In genomic region chr16:37911086-37911485, GRCm38 (mm10) we compare ENCODE assay signal across 24 mouse cellular contexts. TPM values are rescaled to one million over a fixed set of nuclear protein-coding genes. Genes with fewer than 3 reads are reported as not detected.
DNase-seq lines count a peak whose midpoint lies in the region; ATAC-seq and TF ChIP-seq lines count a peak whose summit lies in the region.
"Had no signal": no experiment of that assay in that cellular context is flagged by ENCODE, and none has a peak within 500 bp of the region (broad histone marks: within the 10 kb centered on the region; RNA-seq: fewer than 3 reads in every experiment).

No protein-coding gene starts in this region.

- no peak overlapping the region for H3K4me3 ChIP-seq in heart, embryonic 11.5 days (ENCODE audit: low read depth, low read length)
- H3K4me3 ChIP-seq in liver, adult 2 months (ENCODE audit: insufficient read depth, low read depth, low read length) = no peak overlapping the region
- H3K4me3 ChIP-seq in liver, embryonic 11.5 days (ENCODE audit: low read depth, low read length) = no peak overlapping the region

- H3K27me3 ChIP-seq in heart, embryonic 11.5 days (ENCODE audit: control insufficient read depth, insufficient read depth, low read length) = peaks cover 8% of the 10 kb centered on the region
- H3K27me3 ChIP-seq in liver, adult 2 months (ENCODE audit: control insufficient read depth, insufficient read depth, low read length) = peaks cover 3% of the 10 kb centered on the region
- H3K27me3 ChIP-seq in liver, embryonic 11.5 days (replicated peaks; ENCODE audit: control insufficient read depth, insufficient read depth, low read length) = peaks cover 14% of the 10 kb centered on the region
- H3K27me3 ChIP-seq: CH12.LX, Patski had no signal

- WGBS in heart, embryonic 11.5 days (ENCODE audit: insufficient replicate concordance) = 57% methylated on average over 1 of the region's 1 CpGs
- 5% methylated on average over 1 of the region's 1 CpGs for WGBS in liver, adult 2 months
- 78% methylated on average over 1 of the region's 1 CpGs for WGBS in liver, embryonic 11.5 days

- no peak for TF ChIP-seq CTCF in liver, adult 2 months (IDR thresholded peaks at IDR 0.05; ENCODE audit: low read depth, low read length)

- H3K4me2 ChIP-seq in heart, embryonic 11.5 days = no peak overlapping the region
- no peak overlapping the region for H3K4me2 ChIP-seq in liver, embryonic 11.5 days

- no peak overlapping the region for H3K27ac ChIP-seq in heart, embryonic 11.5 days (ENCODE audit: low read depth, low read length)
- no peak overlapping the region for H3K27ac ChIP-seq in liver, adult 2 months (replicated peaks; ENCODE audit: insufficient read depth, low read depth, low read length)
- H3K27ac ChIP-seq in liver, embryonic 11.5 days (ENCODE audit: low read depth, low read length) = no peak overlapping the region

- DNase-seq in heart, adult 11 months = peak; percentile 7
- DNase-seq in liver, adult 2 months (ENCODE audit: extremely low read depth, low read depth, low spot score) = peak; percentile 75
- DNase-seq in liver, embryonic 11.5 days (ENCODE audit: low spot score) = no peak
- peak; percentile 64 for DNase-seq in adipocyte (ENCODE audit: low spot score)
- DNase-seq in kidney, postnatal 10 days = no peak
- DNase-seq: adrenal gland, adult 2 months; adrenal gland, adult 8-10 months; adrenal gland, postnatal 10 days; adrenal gland, postnatal 14 days; adrenal gland, postnatal 25 days; adrenal gland, postnatal 36 days; B cell, adult 2 months; cerebellum, adult 11 months; cerebellum, adult 11-12 months; cerebellum, adult 18-20 months; cerebellum, adult 2 months had no signal

- H3K79me2 ChIP-seq in liver, adult 2 months (ENCODE audit: control insufficient read depth, insufficient read depth, low read length) = no peaks in the 10 kb centered on the region

- H3K9me3 ChIP-seq in heart, embryonic 11.5 days (replicated peaks; ENCODE audit: control insufficient read depth, low read length) = no peaks in the 10 kb centered on the region
- no peaks in the 10 kb centered on the region for H3K9me3 ChIP-seq in liver, embryonic 11.5 days (ENCODE audit: control insufficient read depth, low read length)
- H3K9me3 ChIP-seq: G1E had no signal

- H3K9ac ChIP-seq in heart, embryonic 11.5 days (ENCODE audit: low read depth, low read length) = no peak overlapping the region
- no peak overlapping the region for H3K9ac ChIP-seq in liver, adult 2 months (ENCODE audit: low read depth, low read length)
- no peak overlapping the region for H3K9ac ChIP-seq in liver, embryonic 11.5 days (ENCODE audit: low read depth, low read length)

- no peak for ATAC-seq in heart, embryonic 11.5 days (replicated peaks; ENCODE audit: insufficient number of reproducible peaks, low FRiP score, low TSS enrichment)
- no peak for ATAC-seq in liver, embryonic 11.5 days (replicated peaks; ENCODE audit: low FRiP score)
- ATAC-seq: activated CD4-positive, CD25-positive, alpha-beta regulatory T cell, adult 4 months; CD4-positive, CD25-positive, alpha-beta regulatory T cell, adult 4 months; Patski had no signal

- no peak for TF ChIP-seq POLR2A in liver, adult 2 months (IDR thresholded peaks at IDR 0.05; ENCODE audit: extremely low read depth, insufficient read depth, low read length)

- no peaks in the 10 kb centered on the region for H3K4me1 ChIP-seq in heart, embryonic 11.5 days (ENCODE audit: control insufficient read depth, insufficient read depth, low read length)
- H3K4me1 ChIP-seq in liver, adult 2 months (ENCODE audit: control insufficient read depth, insufficient read depth, low read length) = peaks cover 2% of the 10 kb centered on the region; the same call in 1 of the 2 replicates
- H3K4me1 ChIP-seq in liver, embryonic 11.5 days (replicated peaks; ENCODE audit: control insufficient read depth, insufficient read depth, low read length) = no peaks in the 10 kb centered on the region

- no peaks in the 10 kb centered on the region for H3K36me3 ChIP-seq in heart, embryonic 11.5 days (ENCODE audit: control insufficient read depth, insufficient read depth, low read length)
- no peaks in the 10 kb centered on the region for H3K36me3 ChIP-seq in liver, adult 2 months (ENCODE audit: control insufficient read depth, insufficient read depth, low read length)
- H3K36me3 ChIP-seq in liver, embryonic 11.5 days (ENCODE audit: control insufficient read depth, insufficient read depth, low read length) = no peaks in the 10 kb centered on the region
- H3K36me3 ChIP-seq: G1E had no signal

RNA-seq across cellular contexts. Expression of gene Gpr156, which starts 5.2 kb away (rescaled TPM):
- polyA plus RNA-seq in heart, embryonic 11.5 days (2014; fragmentation: Nextera tagmentation; extraction: Ambion mirVana) = 0.66 and 0.87 TPM in 2 replicates
- not detected in 2 replicates for total RNA-seq in liver, adult 2 months (2014; rRNA removed)
- polyA plus RNA-seq in liver, adult 2 months (2012; rRNA removed) = not detected in 2 replicates
- polyA plus RNA-seq in liver, embryonic 11.5 days (2014; fragmentation: Nextera tagmentation; extraction: Ambion mirVana) = 0.08 TPM in 1 of 2 replicates, not detected in the other
- total RNA-seq: MEL had no signal
- polyA plus RNA-seq: activated CD4-positive, CD25-positive, alpha-beta regulatory T cell, adult 4 months; CD4-positive, CD25-positive, alpha-beta regulatory T cell, adult 4 months; G1E had no signal

RNA-seq across cellular contexts. Expression of gene Lrrc58, which starts 42.9 kb away (rescaled TPM):
- polyA plus RNA-seq in heart, embryonic 11.5 days (2014; fragmentation: Nextera tagmentation; extraction: Ambion mirVana) = 41.6 and 42.9 TPM in 2 replicates
- total RNA-seq in liver, adult 2 months (2014; rRNA removed) = 29.2 and 42.6 TPM in 2 replicates
- polyA plus RNA-seq in liver, adult 2 months (2012; rRNA removed) = 9.9 and 10.5 TPM in 2 replicates
- 35.9 and 36.2 TPM in 2 replicates for polyA plus RNA-seq in liver, embryonic 11.5 days (2014; fragmentation: Nextera tagmentation; extraction: Ambion mirVana)

RNA-seq across cellular contexts. Expression of gene Gm36028, which starts 50.1 kb away (rescaled TPM):
- 1.00 and 1.0 TPM in 2 replicates for polyA plus RNA-seq in heart, embryonic 11.5 days (2014; fragmentation: Nextera tagmentation; extraction: Ambion mirVana)
- 2.1 and 3.2 TPM in 2 replicates for total RNA-seq in liver, adult 2 months (2014; rRNA removed)
- polyA plus RNA-seq in liver, adult 2 months (2012; rRNA removed) = 5.3 and 8.9 TPM in 2 replicates
- polyA plus RNA-seq in liver, embryonic 11.5 days (2014; fragmentation: Nextera tagmentation; extraction: Ambion mirVana) = 0.36 TPM in 1 of 2 replicates, not detected in the other
- total RNA-seq: CH12.LX, ES-E14, MEL had no signal
- polyA plus RNA-seq: activated CD4-positive, CD25-positive, alpha-beta regulatory T cell, adult 4 months; CD4-positive, CD25-positive, alpha-beta regulatory T cell, adult 4 months; G1E had no signal

Comparison
In these comparisons a context has a peak if more than half of its experiments do, and no peak if none do; other contexts are left out.
1. DNase-seq: peak in heart, adult 11 months (single experiment), liver, adult 2 months (single experiment) and adipocyte (single experiment); none in liver, embryonic 11.5 days (single experiment) and kidney, postnatal 10 days (single experiment).